Mouse (Mus musculus) T-helper 1 cell (primary cell): ENCODE measurements at regions not wholly inside any gene's neighbourhood (a gene's known extent, or its start where the extent isn't known, plus 50 kb on each side); places are given as distances from the start of the nearest gene placed in this dataset.

ENCODE experiments used
- in situ Hi-C: fragments of 300-600 bp; cut with MboI, MseI; formaldehyde crosslinking; loops from one replicate; pipeline ENCODE4 v1.15.1; 2025; ENCODE audit warnings: high pct_unique_total_duplicates

DNA sequence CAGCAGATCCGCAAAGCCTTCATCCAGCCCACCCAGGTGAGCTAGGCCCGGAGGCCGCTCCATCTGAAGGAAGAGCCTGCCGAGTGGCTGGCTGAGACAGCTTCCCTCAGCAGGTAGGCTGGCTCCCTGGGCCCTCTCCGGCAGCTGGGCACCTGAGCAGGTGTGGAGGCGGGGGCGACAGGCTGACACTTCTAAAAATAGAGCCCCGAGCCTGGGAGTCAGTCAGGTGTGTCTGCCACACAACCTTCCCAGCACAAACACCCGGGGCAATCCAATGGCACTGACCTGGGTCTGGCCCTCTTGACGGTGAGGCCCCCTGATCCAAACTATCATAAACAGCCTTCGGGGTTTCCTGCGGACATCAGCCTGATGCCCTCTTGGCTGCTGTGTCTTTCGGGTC, 58.5 kb downstream of the Zfp36l2 start:
- in situ Hi-C loops, result loop anchor here (5.0 kb wide), 1 partner anchor 48 kb away; no protein-coding TSS in a partner anchor

GRCm38 (mm10) chr17:84128262-84128661, 59.5 kb downstream of the Zfp36l2 start:
- in situ Hi-C loops, result loop anchor here (5.0 kb wide), 1 partner anchor 49 kb away; no protein-coding TSS in a partner anchor

DNA sequence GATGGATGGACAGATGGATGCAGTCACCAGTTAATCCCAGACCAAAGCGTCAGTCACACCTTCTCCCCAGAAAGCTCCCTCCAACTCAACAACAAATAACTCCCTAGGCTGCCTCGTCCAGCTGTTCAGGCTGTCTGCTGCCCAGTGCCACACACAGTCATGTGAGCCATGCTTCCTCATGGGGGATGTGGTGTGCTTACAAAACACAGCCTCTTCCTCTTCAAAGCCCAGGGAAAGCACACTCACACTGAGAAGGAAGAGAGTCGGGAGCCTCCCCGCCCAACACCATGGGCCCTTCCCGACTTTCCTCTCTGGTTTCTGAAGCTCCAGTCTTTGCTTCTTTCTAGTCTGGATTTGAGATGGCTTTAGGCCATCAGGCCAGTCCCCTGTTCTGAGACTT, 61.6 kb downstream of the Zfp36l2 start:
- in situ Hi-C loops, result loop anchor here (5.0 kb wide), 1 partner anchor 51 kb away; no protein-coding TSS in a partner anchor

DNA sequence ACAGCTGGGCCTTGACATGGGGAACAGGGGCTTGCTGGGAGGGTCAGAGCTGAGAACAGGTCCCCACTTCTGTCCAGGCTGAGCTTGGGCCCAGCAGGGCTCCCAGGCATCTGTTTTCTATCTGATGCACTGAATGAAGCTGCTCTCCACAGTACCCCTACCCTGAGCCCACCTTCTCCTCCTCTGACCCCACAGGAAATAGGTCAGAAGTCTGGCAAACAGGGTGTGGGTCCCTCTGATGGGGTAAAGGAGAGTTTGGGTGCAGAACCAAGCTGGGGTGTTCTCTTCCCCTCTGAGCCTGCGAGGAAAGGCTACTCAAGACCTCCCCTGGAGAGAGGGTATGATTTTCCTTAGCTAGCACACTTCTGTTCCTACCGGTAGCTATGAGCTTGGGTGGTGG, 64.6 kb downstream of the Zfp36l2 start:
- in situ Hi-C loops, result no loop called here

- in situ Hi-C loops, result no loop called here
Observed at GRCm38 (mm10) chr17:84122486-84123131, 65.1 kb downstream of the Zfp36l2 start.

GRCm38 (mm10) chr17:84121291-84121690, 66.5 kb downstream of the Zfp36l2 start:
- in situ Hi-C loops, result no loop called here

GRCm38 (mm10) chr17:84119221-84120017, 68.3 kb downstream of the Zfp36l2 start:
- in situ Hi-C loops, result no loop called here

GRCm38 (mm10) chr17:84118781-84119180, 69.0 kb downstream of the Zfp36l2 start:
- in situ Hi-C loops, result no loop called here

- in situ Hi-C loops, result no loop called here
Observed at GRCm38 (mm10) chr17:84118271-84118670, 69.5 kb downstream of the Zfp36l2 start.

DNA sequence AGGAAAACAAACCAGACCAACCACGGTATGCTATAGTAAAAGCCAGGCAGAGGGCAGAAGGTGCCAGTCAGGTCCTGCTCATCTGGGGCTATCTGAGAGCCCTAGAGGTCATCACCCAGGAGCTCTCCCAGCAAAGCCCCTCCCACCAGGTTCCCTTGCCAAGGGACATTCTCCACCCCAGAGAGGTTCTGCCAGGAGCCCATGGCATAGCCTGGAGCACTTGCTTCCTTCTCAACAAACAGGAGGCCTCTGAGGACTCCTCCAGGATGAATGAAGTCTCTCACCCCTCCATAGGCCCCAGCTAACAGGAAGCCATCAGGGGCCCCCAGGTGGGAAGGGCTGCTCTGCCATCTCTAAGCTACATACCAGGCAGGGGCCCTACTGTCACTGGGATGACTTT, 70.0 kb downstream of the Zfp36l2 start:
- in situ Hi-C loops, result no loop called here

DNA sequence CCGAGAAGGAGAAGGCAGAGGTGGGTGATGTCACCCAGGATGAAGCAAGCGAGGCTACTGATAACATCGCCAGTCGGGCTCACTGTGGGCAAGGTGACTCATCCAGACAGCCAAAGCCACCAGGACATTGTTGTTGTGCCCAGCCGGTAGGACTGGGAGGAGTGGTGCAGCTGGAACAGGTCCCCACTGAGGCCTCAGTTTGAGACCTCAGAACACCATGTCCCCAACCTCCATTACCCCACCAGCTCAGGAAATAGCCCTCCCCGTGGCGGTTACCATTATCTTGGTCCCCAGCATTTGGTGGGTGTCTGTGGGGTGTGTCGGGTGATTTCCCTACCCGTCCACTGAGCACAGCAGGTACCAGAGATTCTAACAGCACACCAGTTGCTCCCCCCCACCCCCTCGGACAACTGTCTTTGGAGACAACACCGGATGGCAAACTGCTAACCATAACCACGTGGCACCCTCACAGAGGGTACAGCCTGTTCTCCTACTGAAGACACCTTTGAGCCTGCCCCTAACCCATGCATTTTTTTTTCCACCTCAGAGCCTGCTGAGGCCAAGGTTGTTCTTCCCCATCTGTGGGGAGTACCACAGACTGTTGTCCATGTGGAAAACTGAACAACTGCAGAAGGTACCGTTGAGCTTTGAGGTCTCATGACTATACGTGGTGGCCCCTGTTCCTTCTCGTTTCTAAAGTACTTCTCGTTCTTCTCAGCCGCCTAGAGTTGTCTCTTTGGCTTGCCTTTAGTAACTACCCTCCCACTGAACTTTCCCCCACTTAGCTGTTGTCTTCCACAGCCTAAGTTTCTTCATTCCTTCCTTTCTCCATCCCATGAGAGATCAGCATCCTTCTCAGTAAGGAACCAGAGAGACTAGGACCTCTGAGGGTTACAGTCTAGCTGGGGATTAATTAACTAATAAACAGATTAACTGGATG, 71.1 kb downstream of the Zfp36l2 start:
- in situ Hi-C loops, result no loop called here

- in situ Hi-C loops, result no loop called here
Observed at GRCm38 (mm10) chr17:84115957-84116339, 71.8 kb downstream of the Zfp36l2 start.

DNA sequence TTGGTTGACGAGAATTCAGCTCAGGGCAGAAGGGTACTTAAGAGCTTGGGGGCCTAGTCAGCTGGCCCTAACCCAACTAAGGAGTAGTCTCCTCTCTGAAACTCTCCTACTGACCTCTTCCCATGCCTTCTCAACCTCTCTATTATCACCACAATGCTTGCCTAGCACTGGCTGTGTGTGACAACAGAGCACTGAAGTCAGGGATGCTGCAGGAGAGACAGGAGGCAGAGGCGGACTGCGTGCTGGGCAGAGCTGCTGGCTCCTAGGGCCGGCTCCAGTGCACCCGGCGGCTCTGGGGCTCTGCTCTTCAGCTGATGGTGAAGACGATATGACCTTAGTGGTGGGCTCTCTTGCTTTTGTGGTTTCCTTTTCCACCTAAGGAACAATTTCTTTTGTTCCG, 72.6 kb downstream of the Zfp36l2 start:
- in situ Hi-C loops, result no loop called here

GRCm38 (mm10) chr17:84114279-84114994, 73.3 kb downstream of the Zfp36l2 start:
- in situ Hi-C loops, result no loop called here

GRCm38 (mm10) chr17:84113608-84114278, 74.0 kb downstream of the Zfp36l2 start:
- in situ Hi-C loops, result no loop called here

GRCm38 (mm10) chr17:84112411-84113031, 75.2 kb downstream of the Zfp36l2 start:
- in situ Hi-C loops, result no loop called here

- in situ Hi-C loops, result no loop called here
Observed at GRCm38 (mm10) chr17:84111787-84112370, 75.9 kb downstream of the Zfp36l2 start.

GRCm38 (mm10) chr17:84110945-84111344, 76.8 kb downstream of the Zfp36l2 start:
- in situ Hi-C loops, result no loop called here

DNA sequence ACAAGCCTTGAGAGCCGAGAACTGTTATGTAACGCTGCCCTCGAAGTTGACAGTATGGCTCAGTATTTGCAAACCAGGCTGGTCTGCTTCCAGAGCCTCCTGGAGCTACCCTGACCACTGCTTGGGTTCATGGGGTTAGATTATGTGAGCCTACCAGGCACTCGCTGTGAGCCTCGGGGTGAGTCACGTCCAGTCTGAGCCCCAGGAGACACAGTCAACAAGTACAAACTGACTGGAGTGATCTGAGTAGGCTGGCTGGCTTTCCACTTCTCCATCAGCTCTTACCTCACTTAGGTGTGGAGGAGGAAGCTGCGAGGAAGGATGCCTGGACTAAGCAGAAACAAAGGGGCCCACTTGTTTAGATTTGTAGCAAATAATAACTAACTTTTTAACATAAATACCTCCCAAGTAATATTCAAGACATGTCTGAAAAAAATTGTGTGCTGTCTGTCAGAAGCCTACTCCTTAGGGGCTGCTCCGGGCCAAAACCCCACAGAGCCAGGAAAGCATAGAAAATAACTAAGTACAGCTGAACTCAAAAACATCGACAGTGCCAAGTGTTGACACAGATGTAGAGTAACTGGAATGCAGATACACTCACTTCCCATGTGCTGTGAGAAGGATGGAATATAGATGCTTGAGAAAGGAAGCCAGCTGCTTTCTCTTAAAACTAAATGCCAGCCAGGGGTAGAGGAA, 77.6 kb downstream of the Zfp36l2 start:
- in situ Hi-C loops, result no loop called here
